Mouse (Mus musculus): ENCODE measurements around the gene Cabp4. TPM values are rescaled to one million over a fixed set of nuclear protein-coding genes. Genes with fewer than 3 reads are reported as not detected.

Gene Cabp4
- polyA plus RNA-seq, 1 experiment from 2014 or later, result not detected

GRCm38 (mm10) chr19:4102626-4103025, 41.2 kb downstream of the Cabp4 start:
- 93% methylated on average over 12 of the region's 12 CpGs for WGBS
- H3K9me3 ChIP-seq, result no peaks in the 10 kb centered on the region
- H3K9ac ChIP-seq, result no peak overlapping the region
- H3K27me3 ChIP-seq, result peaks cover 44% of the 10 kb centered on the region
- H3K36me3 ChIP-seq, result no peaks in the 10 kb centered on the region
- H3K27ac ChIP-seq, result no peak overlapping the region
- H3K4me3 ChIP-seq, result no peak overlapping the region
- no peak overlapping the region for H3K4me2 ChIP-seq
- H3K4me1 ChIP-seq, result peaks cover 38% of the 10 kb centered on the region
- ATAC-seq (ENCODE audit: insufficient number of reproducible peaks, insufficient read depth, low FRiP score, low TSS enrichment, low read depth), result no peak

- H3K36me3 ChIP-seq, result no peaks in the 10 kb centered on the region
- H3K9ac ChIP-seq, result no peak overlapping the region
- H3K27ac ChIP-seq, result no peak overlapping the region
- no peak for ATAC-seq (ENCODE audit: insufficient number of reproducible peaks, insufficient read depth, low FRiP score, low TSS enrichment, low read depth)
- no peaks in the 10 kb centered on the region for H3K9me3 ChIP-seq
- no peak overlapping the region for H3K4me3 ChIP-seq
- WGBS, result 80% methylated on average over 2 of the region's 2 CpGs
- no peak overlapping the region for H3K4me2 ChIP-seq
- peaks cover 42% of the 10 kb centered on the region for H3K4me1 ChIP-seq
- H3K27me3 ChIP-seq, result peaks cover 44% of the 10 kb centered on the region
These were observed 41.8 kb downstream of the Cabp4 start for GRCm38 (mm10) chr19:4102049-4102448.

GRCm38 (mm10) chr19:4101466-4101865, 42.4 kb downstream of the Cabp4 start:
- ATAC-seq (ENCODE audit: insufficient number of reproducible peaks, insufficient read depth, low FRiP score, low TSS enrichment, low read depth), result no peak

GRCm38 (mm10) chr19:4100718-4101261, 43.0 kb downstream of the Cabp4 start:
- Histone ChIP-seq H3K4me1 (peaks cover 50% of the 10 kb centered on the region), H3K36me3 (no peaks in the 10 kb centered on the region), H3K4me3 (peak overlapping the region; percentile 51), H3K27ac (no peak overlapping the region), H3K9me3 (no peaks in the 10 kb centered on the region), H3K4me2 (peak overlapping the region; percentile 93), H3K9ac (peak overlapping the region; percentile 72), H3K27me3 (peaks cover 44% of the 10 kb centered on the region)
- WGBS, result under 1% methylated on average over 52 of the region's 52 CpGs
- ATAC-seq (ENCODE audit: insufficient number of reproducible peaks, insufficient read depth, low FRiP score, low TSS enrichment, low read depth), result no peak

More at GRCm38 (mm10) chr19:4101466-4101865, 42.4 kb downstream of the Cabp4 start:
- 55% methylated on average over 6 of the region's 6 CpGs for WGBS
- peak overlapping the region; percentile 93 for H3K4me2 ChIP-seq
- H3K36me3 ChIP-seq, result no peaks in the 10 kb centered on the region
- H3K27ac ChIP-seq, result no peak overlapping the region
- H3K9ac ChIP-seq, result peak overlapping the region; percentile 72; the same call in 1 of the 2 replicates
- H3K9me3 ChIP-seq, result no peaks in the 10 kb centered on the region
- H3K27me3 ChIP-seq, result peaks cover 44% of the 10 kb centered on the region
- peaks cover 44% of the 10 kb centered on the region for H3K4me1 ChIP-seq
- peak overlapping the region; percentile 51 for H3K4me3 ChIP-seq

DNA sequence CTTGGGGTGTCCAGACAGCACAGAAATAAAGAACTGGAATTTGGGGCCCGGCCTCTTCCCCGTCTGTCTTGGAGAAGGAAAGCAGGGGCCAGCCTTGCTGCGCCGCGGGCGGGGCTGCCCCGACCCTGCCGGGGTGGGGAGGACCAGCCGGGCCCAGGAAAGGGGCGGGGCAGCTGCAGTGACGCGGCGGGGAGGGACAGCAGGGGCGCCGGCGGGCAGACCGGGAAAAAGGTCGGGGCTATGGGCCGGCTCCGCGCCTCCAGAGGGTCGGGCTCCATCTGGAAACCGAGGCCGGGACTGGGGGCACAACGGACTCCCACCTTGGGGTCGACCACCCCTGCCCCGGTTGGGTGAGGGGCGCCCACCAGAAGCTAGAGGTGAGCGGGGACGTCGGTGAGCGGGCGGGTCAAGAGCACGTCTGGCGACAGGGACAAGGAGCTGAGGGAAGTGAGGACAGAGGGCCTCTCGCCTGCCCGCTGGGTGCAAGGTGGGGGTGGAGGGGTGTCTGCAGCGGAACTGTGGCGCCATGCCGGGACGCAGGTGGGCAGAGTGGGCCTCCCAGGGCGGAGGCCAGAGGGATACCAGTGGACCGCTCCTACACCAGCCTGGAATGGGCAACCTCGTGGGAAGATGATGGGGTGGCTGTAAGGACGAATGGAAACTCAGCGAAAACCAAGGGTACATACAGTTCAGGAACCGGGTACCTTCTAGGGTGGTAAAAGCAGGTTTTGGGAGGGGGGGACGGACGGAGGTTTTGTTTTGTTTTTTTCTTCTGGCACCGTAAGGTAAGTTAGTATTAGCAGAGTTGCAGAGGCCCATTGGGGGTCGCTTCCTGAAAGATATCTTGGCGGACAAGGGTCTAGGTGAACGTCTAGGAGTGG, 43.8 kb downstream of the Cabp4 start, which contains the start of gene Pitpnm1:
Gene Pitpnm1, plus strand, starts transcription at position 162 of the 881 bp plus-strand sequence.
- WGBS, result under 1% methylated on average over 52 of the region's 53 CpGs
- H3K36me3 ChIP-seq, result no peaks in the 10 kb centered on the region
- H3K27me3 ChIP-seq, result peaks cover 44% of the 10 kb centered on the region
- H3K9me3 ChIP-seq, result no peaks in the 10 kb centered on the region
- H3K4me1 ChIP-seq, result peaks cover 50% of the 10 kb centered on the region
- no peak within 1 kb of the TSS for H3K27ac ChIP-seq
- peak within 1 kb of the TSS; percentile 72 for H3K9ac ChIP-seq
- no peak for ATAC-seq (ENCODE audit: insufficient number of reproducible peaks, insufficient read depth, low FRiP score, low TSS enrichment, low read depth)
- peak within 1 kb of the TSS; percentile 93 for H3K4me2 ChIP-seq
- peak within 1 kb of the TSS; percentile 51 for H3K4me3 ChIP-seq

DNA sequence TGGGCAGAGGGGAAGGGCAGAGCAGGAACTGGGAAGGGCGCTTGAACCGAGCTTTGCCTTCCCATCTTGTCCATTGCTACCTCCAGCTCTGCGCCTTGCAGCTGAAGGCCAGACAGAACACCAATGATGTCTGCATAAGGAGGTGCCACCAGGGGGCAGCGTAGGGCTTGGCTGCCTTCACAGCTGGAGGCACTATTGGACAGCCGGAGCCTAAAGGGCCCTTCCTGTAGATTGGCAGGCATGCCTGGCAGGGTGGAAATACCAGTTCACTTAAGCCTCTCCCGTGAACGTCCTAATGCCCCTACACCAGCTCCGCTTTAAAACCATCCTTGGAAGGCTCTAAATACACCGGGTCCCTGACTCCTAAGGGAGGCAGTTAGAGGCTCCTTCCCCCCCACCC, 44.8 kb downstream of the Cabp4 start:
- no peak overlapping the region for H3K9ac ChIP-seq
- H3K9me3 ChIP-seq, result no peaks in the 10 kb centered on the region
- peaks cover 50% of the 10 kb centered on the region for H3K4me1 ChIP-seq
- no peak overlapping the region for H3K27ac ChIP-seq
- WGBS, result 7% methylated on average over 9 of the region's 9 CpGs
- peak overlapping the region; percentile 93 for H3K4me2 ChIP-seq
- peaks cover 44% of the 10 kb centered on the region for H3K27me3 ChIP-seq
- H3K36me3 ChIP-seq, result no peaks in the 10 kb centered on the region
- H3K4me3 ChIP-seq, result peak overlapping the region; percentile 51; the same call in 1 of the 2 replicates
- ATAC-seq (ENCODE audit: insufficient number of reproducible peaks, insufficient read depth, low FRiP score, low TSS enrichment, low read depth), result no peak

- H3K27ac ChIP-seq, result no peak overlapping the region
- ATAC-seq (ENCODE audit: insufficient number of reproducible peaks, insufficient read depth, low FRiP score, low TSS enrichment, low read depth), result no peak
- 89% methylated on average over 13 of the region's 13 CpGs for WGBS
- H3K4me2 ChIP-seq, result peak overlapping the region; percentile 81; the same call in 1 of the 2 replicates
- H3K36me3 ChIP-seq, result no peaks in the 10 kb centered on the region
- H3K27me3 ChIP-seq, result peaks cover 44% of the 10 kb centered on the region
- no peaks in the 10 kb centered on the region for H3K9me3 ChIP-seq
- no peak overlapping the region for H3K4me3 ChIP-seq
- H3K9ac ChIP-seq, result peak overlapping the region; percentile 16; the same call in 1 of the 2 replicates
- peaks cover 50% of the 10 kb centered on the region for H3K4me1 ChIP-seq
These were observed 45.4 kb downstream of the Cabp4 start for GRCm38 (mm10) chr19:4098426-4098825.

DNA sequence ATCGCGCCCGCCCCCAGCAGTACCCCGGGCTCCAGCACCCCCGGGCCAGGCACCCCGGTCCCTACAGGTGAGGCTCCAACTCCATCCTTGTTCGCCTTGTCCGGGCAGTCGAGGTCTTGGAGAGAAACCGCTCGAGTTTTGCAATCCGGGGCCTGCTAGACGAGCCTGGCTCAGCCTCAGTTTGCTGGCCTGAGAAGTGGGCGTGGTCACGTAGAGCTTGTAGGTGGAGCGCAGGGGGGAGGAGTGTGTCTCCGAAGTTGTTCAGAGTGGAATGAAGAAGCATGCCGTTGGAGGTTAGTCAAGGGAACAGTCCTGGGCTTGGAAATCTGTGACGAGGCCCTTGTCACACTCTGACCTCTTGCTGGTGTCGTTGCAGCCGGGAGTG, 46.4 kb downstream of the Cabp4 start:
- Histone ChIP-seq H3K4me1 (peaks cover 50% of the 10 kb centered on the region), H3K4me2 (peak overlapping the region; percentile 81), H3K9me3 (no peaks in the 10 kb centered on the region), H3K36me3 (no peaks in the 10 kb centered on the region), H3K9ac (peak overlapping the region; percentile 57), H3K4me3 (peak overlapping the region; percentile 64), H3K27me3 (peaks cover 36% of the 10 kb centered on the region), H3K27ac (peak overlapping the region; percentile 76)
- ATAC-seq (ENCODE audit: insufficient number of reproducible peaks, insufficient read depth, low FRiP score, low TSS enrichment, low read depth), result peak; percentile 12
- 1% methylated on average over 21 of the region's 21 CpGs for WGBS

DNA sequence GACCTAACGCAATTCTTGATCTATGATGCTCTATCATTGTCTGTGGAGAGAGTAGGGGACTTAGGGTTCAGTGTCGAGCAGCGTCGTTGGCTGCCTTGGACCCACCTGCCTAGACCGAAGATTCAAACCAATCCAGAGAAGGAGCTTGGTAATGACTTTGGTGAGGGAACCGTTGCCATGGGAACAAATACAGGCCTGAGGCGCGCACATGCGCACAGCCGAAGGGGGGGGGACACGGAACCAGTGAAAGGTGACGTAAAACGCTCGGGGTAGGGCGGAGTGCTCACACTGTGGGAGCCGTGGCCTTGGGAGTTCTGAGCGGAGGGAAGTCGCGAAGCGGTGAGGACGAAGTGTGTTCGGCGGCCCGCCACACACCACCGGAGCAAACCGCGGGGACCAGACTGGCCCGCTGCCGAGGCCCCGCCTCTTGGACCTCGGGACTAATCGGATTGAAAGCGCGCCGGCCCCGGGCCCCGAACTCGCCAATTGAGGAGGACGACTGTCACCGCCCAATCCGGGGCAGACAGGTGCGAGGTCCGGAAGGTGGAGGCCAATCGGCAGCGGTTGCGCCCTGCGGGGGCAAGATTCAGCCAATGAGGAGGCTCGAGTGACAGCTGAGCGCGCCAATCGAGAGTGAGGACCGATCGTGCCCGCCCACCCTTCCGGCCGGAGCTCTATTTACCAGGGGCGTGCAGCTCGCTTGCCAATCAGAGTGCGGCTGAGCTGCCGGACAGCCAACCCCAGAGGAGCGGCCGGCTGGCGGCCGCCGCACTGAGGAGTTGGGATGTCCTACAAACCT, 47.0 kb downstream of the Cabp4 start, which contains the start of gene Cdk2ap2:
Gene Cdk2ap2, plus strand, starts transcription at position 541 of the 799 bp plus-strand sequence.
- under 1% methylated on average over 65 of the region's 65 CpGs for WGBS
- Histone ChIP-seq H3K4me3 (peak within 1 kb of the TSS; percentile 64), H3K36me3 (no peaks in the 10 kb centered on the region), H3K9me3 (no peaks in the 10 kb centered on the region), H3K27me3 (peaks cover 30% of the 10 kb centered on the region), H3K27ac (peak within 1 kb of the TSS; percentile 76), H3K4me2 (peak within 1 kb of the TSS; percentile 81), H3K4me1 (peaks cover 50% of the 10 kb centered on the region), H3K9ac (peak within 1 kb of the TSS; percentile 67)
- ATAC-seq (ENCODE audit: insufficient number of reproducible peaks, insufficient read depth, low FRiP score, low TSS enrichment, low read depth), result peak; percentile 88

DNA sequence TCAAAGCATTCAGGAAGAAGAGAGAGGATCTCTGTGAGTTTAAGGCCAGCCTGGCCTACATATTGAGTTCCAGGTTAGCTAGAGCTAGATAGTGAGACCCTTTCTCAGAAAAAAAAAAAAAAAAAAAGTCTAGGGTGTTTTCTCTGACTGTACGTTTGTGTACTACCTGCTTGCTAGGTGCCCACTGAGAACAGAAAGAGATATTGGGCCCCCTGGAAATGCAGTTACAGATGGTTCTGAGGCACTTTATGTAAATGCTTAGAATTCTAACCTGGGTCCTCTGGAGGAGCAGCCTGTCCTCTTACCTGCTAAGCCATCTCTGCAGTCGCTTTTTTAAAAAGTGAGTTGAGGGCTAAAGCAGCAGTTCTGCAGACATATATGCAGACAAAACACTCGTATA, 48.0 kb downstream of the Cabp4 start:
- no peak for ATAC-seq (ENCODE audit: insufficient number of reproducible peaks, insufficient read depth, low FRiP score, low TSS enrichment, low read depth)
- Histone ChIP-seq H3K4me3 (no peak overlapping the region), H3K27me3 (peaks cover 20% of the 10 kb centered on the region), H3K4me1 (peaks cover 42% of the 10 kb centered on the region), H3K36me3 (no peaks in the 10 kb centered on the region), H3K9me3 (no peaks in the 10 kb centered on the region), H3K27ac (no peak overlapping the region), H3K4me2 (no peak overlapping the region), H3K9ac (no peak overlapping the region)
- WGBS, result 65% methylated on average over 3 of the region's 3 CpGs

DNA sequence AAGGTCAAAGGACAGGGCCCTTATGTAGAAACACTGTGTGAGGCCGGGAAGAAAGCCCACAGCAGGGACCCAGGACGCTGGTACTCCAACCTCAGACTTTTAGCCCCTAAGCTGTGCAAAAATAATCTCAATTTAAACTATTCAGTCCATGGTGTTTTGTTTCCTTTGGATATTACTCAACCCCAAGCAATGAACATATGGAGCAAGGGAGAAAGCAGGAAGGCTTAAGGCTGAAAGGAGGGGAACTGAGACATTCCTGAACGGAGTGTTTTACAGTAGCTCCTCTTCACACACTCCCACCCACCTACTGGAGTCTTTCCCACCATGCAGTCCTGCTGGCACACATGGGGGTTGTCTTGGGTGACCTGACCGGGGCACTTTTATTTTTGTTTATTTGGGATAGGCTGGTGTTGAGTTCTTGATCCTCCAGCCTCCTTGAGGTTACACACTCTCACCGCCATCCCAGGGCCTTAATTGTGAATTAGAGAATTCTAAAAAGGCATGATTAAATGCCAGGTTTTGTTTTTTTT, 49.0 kb downstream of the Cabp4 start:
- no peak overlapping the region for H3K4me2 ChIP-seq

More for the DNA sequence above, 49.0 kb downstream of the Cabp4 start:
- ATAC-seq (ENCODE audit: insufficient number of reproducible peaks, insufficient read depth, low FRiP score, low TSS enrichment, low read depth), result no peak
- no peak overlapping the region for H3K9ac ChIP-seq
- peaks cover 33% of the 10 kb centered on the region for H3K4me1 ChIP-seq
- no peak overlapping the region for H3K27ac ChIP-seq
- no peaks in the 10 kb centered on the region for H3K36me3 ChIP-seq
- H3K4me3 ChIP-seq, result no peak overlapping the region
- no peaks in the 10 kb centered on the region for H3K9me3 ChIP-seq
- H3K27me3 ChIP-seq, result peaks cover 10% of the 10 kb centered on the region
- 82% methylated on average over 5 of the region's 5 CpGs for WGBS

All from embryonic facial prominence, embryonic 13.5 days (tissue).